Mouse (Mus musculus): ENCODE results near the gene Gm10563. TPM values are rescaled to one million over a fixed set of nuclear protein-coding genes. Genes with fewer than 3 reads are reported as not detected.

The Gm10563 gene
- total RNA-seq, 1 experiment from 2014 or later, result not detected

Other genes starting within 250 kb of the Gm10563 start
- not detected in 2 replicates for gene Gabrd, start 247.3 kb downstream of the Gm10563 start, total RNA-seq (2021)
- 0.71 and 1.5 TPM in 2 replicates for gene Cfap74, start 236.2 kb downstream of the Gm10563 start, total RNA-seq (2021)
- gene Tmem52, start 176.3 kb downstream of the Gm10563 start, total RNA-seq (2021), result 5.1 and 7.3 TPM in 2 replicates
- 309 and 392 TPM in 2 replicates for gene Gnb1, start 154.0 kb downstream of the Gm10563 start, total RNA-seq (2021)
- gene Nadk, start 83.0 kb downstream of the Gm10563 start, total RNA-seq (2021), result 294 and 306 TPM in 2 replicates
- gene Slc35e2, start 44.0 kb downstream of the Gm10563 start, total RNA-seq (2021), result 36.8 and 52.0 TPM in 2 replicates
- gene Cdk11b, start 20.6 kb downstream of the Gm10563 start, total RNA-seq (2021), result 50.9 and 68.4 TPM in 2 replicates
- 3.7 and 4.2 TPM in 2 replicates for gene Mmp23, start 8.0 kb upstream of the Gm10563 start, total RNA-seq (2021)
- gene Mib2, start 23.8 kb upstream of the Gm10563 start, total RNA-seq (2021), result 47.0 and 60.2 TPM in 2 replicates
- gene Fndc10, start 48.9 kb upstream of the Gm10563 start, total RNA-seq (2021), result 50.8 and 67.4 TPM in 2 replicates
- gene Ssu72, start 59.4 kb upstream of the Gm10563 start, total RNA-seq (2021), result 100 and 123 TPM in 2 replicates
- gene Tmem240, start 89.4 kb upstream of the Gm10563 start, total RNA-seq (2021), result 0.86 and 1.6 TPM in 2 replicates
- gene Atad3a, start 115.7 kb upstream of the Gm10563 start, total RNA-seq (2021), result 91.0 and 98.7 TPM in 2 replicates
- gene Vwa1, start 129.3 kb upstream of the Gm10563 start, total RNA-seq (2021), result 2.6 and 3.7 TPM in 2 replicates
- 0.79 and 1.2 TPM in 2 replicates for gene Tmem88b, start 140.5 kb upstream of the Gm10563 start, total RNA-seq (2021)
- gene Ankrd65, start 145.0 kb upstream of the Gm10563 start, total RNA-seq (2021), result not detected in 2 replicates
- gene Mrpl20, start 157.5 kb upstream of the Gm10563 start, total RNA-seq (2021), result 126 and 163 TPM in 2 replicates
- 150 and 170 TPM in 2 replicates for gene Ccnl2, start 167.1 kb upstream of the Gm10563 start, total RNA-seq (2021)
- 135 and 160 TPM in 2 replicates for gene Aurkaip1, start 185.9 kb upstream of the Gm10563 start, total RNA-seq (2021)
- 38.1 and 50.3 TPM in 2 replicates for gene Mxra8, start 194.3 kb upstream of the Gm10563 start, total RNA-seq (2021)
- gene Dvl1, start 202.0 kb upstream of the Gm10563 start, total RNA-seq (2021), result 63.2 and 64.6 TPM in 2 replicates
- 0.52 and 0.55 TPM in 2 replicates for gene Tas1r3, start 218.0 kb upstream of the Gm10563 start, total RNA-seq (2021)
- gene Cptp, start 224.0 kb upstream of the Gm10563 start, total RNA-seq (2021), result 13.8 and 23.0 TPM in 2 replicates
- 32.4 and 36.9 TPM in 2 replicates for gene Ints11, start 224.1 kb upstream of the Gm10563 start, total RNA-seq (2021)
- gene Pusl1, start 246.4 kb upstream of the Gm10563 start, total RNA-seq (2021), result 36.3 and 38.8 TPM in 2 replicates
- gene Acap3, start 246.4 kb upstream of the Gm10563 start, total RNA-seq (2021), result 23.6 and 27.1 TPM in 2 replicates